Mouse (Mus musculus) embryonic stem cell, embryonic (primary cell): ENCODE measurements around the gene Dnajb9.

Source experiments
- CTCF ChIA-PET, 4 experiments: fragments of 300-600 bp in 2 of 4; fragments of 350-600 bp in 2 of 4; sonication (Branson Sonifier 250); formaldehyde crosslinking; loops; one replicate each; lab custom pipeline; 2022; ENCODE audit warnings: inconsistent platforms in 2 of 4; lab: Charles Lee
- POLR2A ChIA-PET, 4 experiments: fragments of 300-600 bp in 2 of 4; fragments of 350-600 bp in 2 of 4; sonication (Branson Sonifier 250); formaldehyde crosslinking; loops; one replicate each; lab custom pipeline; 2022; ENCODE audit warnings: antibody characterized with exemption in 4 of 4, inconsistent platforms in 1 of 4; lab: Charles Lee

The Dnajb9 gene

DNA sequence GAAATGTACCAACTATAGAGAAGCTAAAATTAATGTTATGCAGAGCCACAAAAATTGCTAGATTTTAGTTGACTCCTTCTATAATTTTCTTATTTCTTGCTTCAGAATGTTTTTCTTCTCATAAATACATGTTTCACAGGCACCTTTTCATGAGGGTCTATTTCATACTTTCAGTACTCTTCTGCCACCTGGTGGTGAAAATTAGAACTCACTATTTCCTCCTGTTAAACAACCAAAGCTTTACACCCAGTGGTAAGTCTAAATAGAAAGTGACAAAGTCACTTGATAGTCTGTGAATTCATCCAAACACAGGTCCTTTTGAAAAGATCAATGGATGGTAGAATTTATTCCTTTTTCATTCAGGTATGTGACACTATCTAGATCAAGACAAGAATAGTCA, 43.2 kb downstream of the Dnajb9 start:
- ChIA-PET POLR2A (interaction anchor here in 1 of 4 experiments (0.6 kb wide), 1 partner anchor 508 kb away, joined by 3 read pairs; no protein-coding TSS in a partner anchor), CTCF (interaction anchor here (0.6 to 1.3 kb wide), 11 partner anchors 13 to 922 kb away, joined by 3 to 5 read pairs (median 4); no protein-coding TSS in a partner anchor)

DNA sequence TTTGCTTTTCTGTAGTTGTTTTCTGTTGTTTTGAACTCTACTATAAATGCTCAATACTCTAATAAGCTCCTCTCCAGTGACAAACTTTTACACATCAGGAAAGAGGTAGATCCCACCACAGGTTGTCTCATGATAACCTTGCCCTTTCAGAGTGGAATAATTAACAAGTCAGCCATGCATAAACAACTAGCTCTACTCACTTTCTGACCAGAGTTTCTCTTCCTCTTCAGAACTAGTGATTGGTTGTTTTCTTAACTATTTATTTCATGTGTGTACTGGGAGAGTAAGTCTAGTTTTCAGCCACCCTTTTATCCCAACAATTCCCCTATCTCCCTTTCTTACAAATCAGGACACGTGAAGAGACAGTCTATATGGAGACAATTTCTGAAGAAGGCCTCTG, 50.8 kb downstream of the Dnajb9 start:
- POLR2A ChIA-PET: no interaction called here

More for the DNA sequence above, 50.8 kb downstream of the Dnajb9 start:
- CTCF ChIA-PET: no interaction called here
